Mouse (Mus musculus) leukemia stem cell, adult 10-12 weeks (primary cell): ENCODE data around the gene Smyd4. TPM values are rescaled to one million over a fixed set of nuclear protein-coding genes. Genes with fewer than 3 reads are reported as not detected.

Experiments
- polyA plus RNA-seq: library from polyadenylated mRNA; stranded (reverse); fragments of >175 nt; gene quantifications from 2 replicates; pipeline ENCODE4 v1.2.3, GENCODE M21; 2012; ENCODE audit warnings: low replicate concordance

Gene Smyd4
- polyA plus RNA-seq = 1.1 and 1.2 TPM in 2 replicates

DNA sequence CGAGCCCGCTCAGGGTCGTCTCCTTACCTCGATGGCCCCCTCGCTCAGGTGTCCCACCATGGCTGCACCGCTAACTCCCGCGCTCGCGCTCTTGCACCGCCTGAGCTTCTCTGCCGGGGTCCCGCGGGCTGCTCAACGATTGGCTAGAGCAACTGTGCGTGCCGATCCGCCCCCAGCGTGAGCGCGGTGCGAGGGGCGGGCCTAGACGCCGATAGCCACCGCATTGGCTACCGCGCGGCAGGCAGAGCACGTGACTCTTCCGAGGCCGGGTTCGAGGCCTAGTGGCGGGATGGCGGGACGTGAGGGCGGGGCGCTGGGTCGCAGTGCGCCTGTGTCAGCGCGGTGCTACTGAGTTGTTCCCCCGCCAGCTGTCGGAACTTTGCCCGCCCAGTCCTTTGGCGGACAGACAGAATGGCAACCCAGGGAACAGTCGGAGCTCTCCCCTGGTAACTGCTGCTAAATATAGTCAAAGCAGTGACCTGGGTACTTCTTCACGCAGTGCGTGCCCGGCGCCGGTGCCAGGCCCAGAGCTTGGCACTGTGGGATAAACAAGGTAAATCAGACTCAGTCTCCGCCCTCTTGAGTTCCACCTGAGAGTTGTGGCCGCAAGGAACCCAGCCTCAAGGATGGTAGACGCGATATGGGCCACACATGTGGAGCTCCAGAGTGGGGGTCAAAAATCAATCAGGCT, at the start of gene Smyd4, which contains the start of gene Rpa1:
Gene Smyd4 (plus strand): TSS at position 235 of the 691 bp plus-strand sequence.
Gene Rpa1 (minus strand): TSS at position 126 of the 691 bp plus-strand sequence.

DNA sequence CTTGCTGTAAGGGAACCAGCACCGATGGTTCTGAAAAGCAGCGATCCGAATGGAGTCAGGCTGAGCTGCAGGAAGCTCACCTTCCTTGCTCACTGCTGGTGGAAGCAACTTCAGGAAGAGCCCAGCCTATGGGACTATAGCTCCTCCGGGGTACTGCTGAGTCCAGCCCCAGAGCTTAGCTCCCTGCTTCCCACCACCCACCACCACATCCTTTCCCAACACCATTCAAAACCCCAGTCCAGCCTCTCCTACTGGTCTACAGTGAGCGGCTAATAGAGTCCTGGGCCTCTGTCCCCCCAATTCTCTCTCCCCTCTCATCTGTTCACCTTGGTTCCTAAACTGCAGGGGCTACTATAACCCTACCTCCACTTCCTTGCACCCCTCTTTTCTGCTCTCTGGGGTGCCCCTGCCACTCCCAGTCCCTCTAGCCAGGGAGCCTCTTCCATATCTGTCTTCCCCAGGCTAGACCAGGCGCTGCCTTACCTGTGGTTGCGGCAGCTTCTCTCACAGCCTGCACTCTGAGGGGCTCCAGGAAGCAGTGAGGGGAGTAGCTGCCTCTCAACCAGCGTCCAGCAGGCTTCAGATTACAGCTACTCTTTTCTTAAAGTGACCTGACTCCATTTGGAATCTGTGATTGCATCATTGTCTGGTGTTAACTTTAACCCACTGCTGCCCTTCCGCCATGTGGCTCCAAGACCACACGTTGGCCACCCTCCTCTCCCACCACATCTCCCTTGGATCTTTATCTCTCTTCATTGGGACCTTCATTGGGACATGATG, 74.0 kb downstream of the Smyd4 start, which contains the start of gene Serpinf1:
Gene Serpinf1 (minus strand): TSS at position 689 of the 780 bp plus-strand sequence.

DNA sequence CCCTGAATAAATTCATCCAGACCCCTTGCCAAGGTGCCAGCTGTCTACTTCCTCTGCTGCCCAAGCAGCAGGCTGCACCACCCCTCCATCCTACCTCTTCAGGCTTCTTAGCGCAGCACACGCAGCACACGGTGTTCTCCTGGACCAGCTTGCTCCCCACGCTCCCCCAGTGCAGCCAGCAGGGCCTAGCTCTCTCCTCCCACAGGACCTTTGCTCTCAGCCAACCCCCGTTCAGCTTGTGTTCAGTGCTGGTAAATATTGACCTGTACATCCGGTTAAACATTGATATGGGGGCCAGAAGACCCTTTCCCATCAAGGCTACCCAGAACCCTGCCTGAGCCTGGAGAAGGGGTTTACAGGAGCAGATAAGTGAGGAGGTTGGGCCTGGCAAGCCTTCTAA, 91.1 kb downstream of the Smyd4 start, which contains the start of gene Serpinf2:
Gene Serpinf2 (minus strand): TSS at position 229 of the 400 bp plus-strand sequence.

DNA sequence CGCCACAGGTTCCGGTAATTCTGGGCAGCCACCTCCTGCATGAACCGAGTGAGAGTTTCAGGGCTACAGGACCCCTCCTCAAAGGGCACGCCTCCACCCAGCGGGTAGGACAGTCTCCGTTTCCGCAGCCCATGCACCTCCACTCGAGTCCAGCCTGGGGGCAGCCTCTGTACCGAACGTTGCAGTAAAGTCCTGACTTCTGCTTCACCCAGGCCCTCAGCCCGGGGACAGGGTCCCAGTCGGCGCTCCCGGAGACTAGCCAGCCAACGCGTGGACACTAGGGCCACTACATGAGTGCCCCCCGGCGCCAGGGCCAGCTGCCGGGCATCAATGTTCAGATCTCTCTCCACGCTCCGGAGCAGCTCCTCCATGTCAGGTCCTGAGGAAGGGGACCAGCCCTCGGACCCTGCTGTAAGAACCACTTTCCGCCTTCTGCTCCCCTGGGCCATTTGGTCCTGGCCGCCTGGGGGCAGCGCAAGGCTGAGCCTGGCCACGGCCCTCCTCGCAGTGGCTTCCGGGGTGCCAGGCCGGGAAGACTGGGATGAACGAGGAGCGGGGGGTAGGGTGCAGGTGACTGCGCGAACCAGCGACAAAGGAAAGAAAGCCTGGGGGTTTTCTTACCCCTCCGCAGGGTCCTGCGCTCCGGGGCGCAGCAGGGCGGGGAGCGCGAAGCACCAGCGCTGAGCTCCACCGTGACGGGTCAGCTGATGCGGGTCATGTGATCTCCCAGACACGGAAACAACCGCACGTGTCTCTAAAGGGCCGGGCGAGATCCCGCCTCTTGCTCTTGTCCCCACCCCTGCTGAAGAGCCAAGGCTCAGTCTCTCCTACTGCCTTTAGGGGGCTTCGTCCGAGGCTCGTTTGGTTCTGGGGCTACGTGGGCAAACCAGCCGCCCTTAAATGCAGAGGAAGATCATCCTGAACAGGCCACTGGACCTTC, 106.0 kb downstream of the Smyd4 start, which contains the start of gene Wdr81:
Gene Wdr81 (minus strand): TSS at position 727 of the 940 bp plus-strand sequence.

Other genes with a start within 250 kb of the Smyd4 start
- 2.8 and 3.2 TPM in 2 replicates for gene Hic1, start 178.9 kb upstream of the Smyd4 start, polyA plus RNA-seq
- gene Ovca2, start 169.6 kb upstream of the Smyd4 start, polyA plus RNA-seq = 1.3 and 2.2 TPM in 2 replicates
- 52.3 and 91.0 TPM in 2 replicates for gene Dph1, start 157.2 kb upstream of the Smyd4 start, polyA plus RNA-seq
- gene Rtn4rl1, start 154.7 kb upstream of the Smyd4 start, polyA plus RNA-seq = 0.71 and 0.87 TPM in 2 replicates
- gene Rpa1, start 109 bp upstream of the Smyd4 start, polyA plus RNA-seq = 36.1 and 98.9 TPM in 2 replicates
- 1.7 TPM in 2 replicates for gene Serpinf1, start 74.3 kb downstream of the Smyd4 start, polyA plus RNA-seq
- gene Serpinf2, start 91.2 kb downstream of the Smyd4 start, polyA plus RNA-seq = 0.23 TPM in 1 of 2 replicates, not detected in the other
- gene Wdr81, start 106.3 kb downstream of the Smyd4 start, polyA plus RNA-seq = 39.0 and 68.5 TPM in 2 replicates
- 4.8 and 7.8 TPM in 2 replicates for gene Tlcd2, start 113.3 kb downstream of the Smyd4 start, polyA plus RNA-seq
- gene Prpf8, start 138.4 kb downstream of the Smyd4 start, polyA plus RNA-seq = 27.1 and 69.4 TPM in 2 replicates
- gene Rilp, start 161.7 kb downstream of the Smyd4 start, polyA plus RNA-seq = 0.30 and 1.1 TPM in 2 replicates
- 0.98 and 4.7 TPM in 2 replicates for gene Scarf1, start 165.1 kb downstream of the Smyd4 start, polyA plus RNA-seq
- 17.5 and 29.1 TPM in 2 replicates for gene Slc43a2, start 183.3 kb downstream of the Smyd4 start, polyA plus RNA-seq
- 18.7 and 52.8 TPM in 2 replicates for gene Pitpna, start 239.7 kb downstream of the Smyd4 start, polyA plus RNA-seq